Mouse (Mus musculus) brown adipose tissue, adult 24 weeks (tissue): ENCODE measurements at regions not wholly inside any gene's neighbourhood (a gene's known extent, or its start where the extent isn't known, plus 50 kb on each side); places are given as distances from the start of the nearest gene placed in this dataset.

ENCODE experiments used
- H3K27ac ChIP-seq: fragments of 200-500 bp; replicated peaks from 2 replicates; pipeline ENCODE4 v1.5.1; 2012; ENCODE audit warnings: low read depth, mild to moderate bottlenecking, low read length
- H3K4me1 ChIP-seq: fragments of 200-500 bp; 2 replicates; pipeline ENCODE4 v1.6.1; 2012; ENCODE audit warnings: low read length, mixed read lengths; ENCODE audit not compliant: control insufficient read depth, insufficient read depth, insufficient read length
- H3K4me3 ChIP-seq: fragments of 200-500 bp; 2 replicates; pipeline ENCODE4 v1.5.1; 2012; ENCODE audit warnings: low read depth, mild to moderate bottlenecking, low read length, moderate library complexity; ENCODE audit not compliant: insufficient read depth

DNA sequence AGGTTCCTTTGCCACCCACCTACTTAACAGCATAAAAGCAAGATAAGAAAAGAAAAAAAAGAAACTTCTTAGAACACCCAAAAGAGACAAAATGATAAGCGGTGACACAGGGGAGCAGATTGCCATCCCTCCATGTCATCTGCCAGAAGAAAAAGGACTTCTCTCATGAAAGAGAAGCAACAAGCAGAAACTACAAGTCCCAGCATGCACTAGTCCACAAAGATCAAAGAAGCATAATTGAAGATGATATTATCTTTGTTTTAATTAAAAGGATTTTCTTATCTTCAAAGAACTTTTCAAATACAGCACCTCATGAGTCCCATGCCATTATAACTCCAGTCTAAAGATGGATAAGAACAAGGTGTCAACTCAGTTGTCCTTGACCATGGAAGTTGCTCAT is 231.0 kb upstream of the 4930412O13Rik start:
- Histone ChIP-seq H3K4me1 (no peaks in the 10 kb centered on the region), H3K27ac (no peak overlapping the region), H3K4me3 (no peak overlapping the region)

DNA sequence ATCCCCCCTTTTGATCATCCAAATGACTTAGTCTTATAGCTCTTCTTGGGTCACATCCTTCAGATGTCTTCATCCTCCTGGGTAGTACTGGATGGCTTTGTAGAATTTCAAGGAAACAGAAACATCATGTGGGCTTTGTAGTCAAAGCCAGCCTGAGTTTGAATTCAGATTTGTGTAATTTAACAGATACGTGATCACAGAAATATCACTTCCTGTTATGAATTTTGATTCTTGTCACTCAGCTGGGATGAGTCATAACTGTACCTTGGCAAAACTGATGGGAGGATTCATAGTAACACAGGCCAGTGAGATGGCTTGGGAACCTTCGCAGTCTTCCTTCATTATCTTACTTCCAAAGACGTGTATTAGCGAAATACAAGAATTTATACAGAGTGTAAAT is 222.2 kb upstream of the 4930412O13Rik start:
- no peak overlapping the region for H3K4me3 ChIP-seq
- no peak overlapping the region for H3K27ac ChIP-seq
- H3K4me1 ChIP-seq, result no peaks in the 10 kb centered on the region

DNA sequence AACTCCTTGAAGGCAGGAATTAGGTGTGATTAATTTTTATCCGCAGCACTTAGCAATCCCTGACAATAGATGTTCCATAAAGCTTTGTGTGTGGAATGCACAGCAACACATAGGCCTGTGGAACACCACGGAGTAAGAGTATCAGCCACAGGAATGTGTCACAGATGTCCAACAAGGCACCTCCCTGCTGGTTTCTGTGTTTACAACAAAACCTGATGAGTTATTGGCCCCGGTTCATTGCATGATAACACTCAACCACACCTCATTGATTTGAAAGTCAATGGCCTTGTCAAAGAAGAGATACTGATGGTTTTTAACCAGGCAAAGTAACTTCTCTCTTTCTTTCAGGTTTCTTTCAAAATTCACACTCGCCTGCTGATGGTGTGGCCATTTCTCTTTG is 211.4 kb upstream of the 4930412O13Rik start:
- Histone ChIP-seq H3K4me1 (no peaks in the 10 kb centered on the region; the same call in 1 of the 2 replicates), H3K4me3 (no peak overlapping the region), H3K27ac (no peak overlapping the region)

DNA sequence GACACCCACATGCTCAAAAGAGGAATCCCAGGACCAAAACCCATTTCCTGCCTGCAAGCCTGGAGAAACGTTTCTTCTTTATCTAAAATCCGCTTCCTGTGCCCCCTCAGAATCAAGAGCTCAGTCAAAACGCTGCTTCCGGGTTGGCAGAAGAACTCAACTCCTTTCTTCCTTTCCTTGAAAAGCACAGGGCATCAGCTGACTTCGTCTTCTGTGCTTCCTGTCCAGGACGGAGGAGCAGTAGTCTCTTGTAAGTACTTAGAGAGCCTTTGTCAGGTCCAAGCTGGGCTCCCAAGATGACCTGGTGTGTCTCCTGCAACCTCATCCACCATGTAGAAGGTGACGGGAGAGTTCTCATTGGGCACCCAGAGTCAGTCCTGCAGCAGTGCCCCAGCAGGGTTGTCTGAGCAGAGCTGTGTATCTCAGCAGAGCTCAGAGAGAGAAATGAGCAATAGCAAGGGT is 199.3 kb upstream of the 4930412O13Rik start:
- no peak overlapping the region for H3K27ac ChIP-seq
- H3K4me3 ChIP-seq, result no peak overlapping the region

DNA sequence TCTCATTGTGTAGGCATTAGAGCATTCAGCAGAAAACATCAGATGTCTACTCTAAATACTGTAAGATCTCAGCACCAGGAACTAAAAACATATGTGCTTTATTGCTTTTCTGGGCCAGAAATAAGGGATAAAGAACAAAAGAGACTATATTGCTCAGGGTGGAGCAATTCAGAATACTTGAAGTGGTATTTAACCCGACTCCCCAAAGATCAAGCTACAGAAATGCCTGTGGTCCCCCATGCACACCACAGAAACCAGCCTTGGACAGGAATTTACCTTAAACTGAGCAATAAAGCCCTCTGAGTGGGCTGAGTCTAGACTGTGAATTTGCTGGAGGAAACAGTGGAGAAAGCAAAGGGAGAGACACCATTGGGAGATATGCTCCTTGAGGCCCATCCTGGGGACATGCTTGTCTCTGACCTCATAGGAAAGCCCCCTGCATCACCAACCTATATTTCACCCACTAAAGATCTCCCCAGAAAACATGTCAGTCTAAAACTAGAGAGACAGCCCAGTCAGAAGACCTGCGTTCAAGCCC is 197.3 kb upstream of the 4930412O13Rik start:
- H3K27ac ChIP-seq, result no peak overlapping the region
- H3K4me3 ChIP-seq, result no peak overlapping the region
- H3K4me1 ChIP-seq, result no peaks in the 10 kb centered on the region; the same call in 1 of the 2 replicates

More for the DNA sequence above, 199.3 kb upstream of the 4930412O13Rik start:
- no peaks in the 10 kb centered on the region; the same call in 1 of the 2 replicates for H3K4me1 ChIP-seq

DNA sequence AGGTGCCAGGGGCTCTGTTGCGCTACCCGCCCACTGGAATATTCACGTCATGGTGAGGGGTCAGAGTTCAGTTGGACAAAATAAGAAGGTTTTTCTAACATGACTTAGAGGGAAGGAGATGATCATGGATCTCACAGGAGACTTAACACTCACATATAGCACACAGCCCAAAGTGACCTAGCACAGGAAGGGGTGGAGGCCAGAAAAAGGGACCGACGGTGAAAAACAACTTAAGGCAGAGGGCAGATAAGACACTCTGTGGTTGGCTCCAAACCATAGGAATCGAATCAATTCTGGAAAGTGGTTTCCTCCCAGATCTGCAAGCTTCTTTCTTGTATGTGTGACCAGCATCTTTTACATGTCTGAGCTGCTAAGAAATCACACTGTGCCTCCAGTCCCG is 192.9 kb upstream of the 4930412O13Rik start:
- Histone ChIP-seq H3K4me3 (no peak overlapping the region), H3K4me1 (no peaks in the 10 kb centered on the region), H3K27ac (no peak overlapping the region)

DNA sequence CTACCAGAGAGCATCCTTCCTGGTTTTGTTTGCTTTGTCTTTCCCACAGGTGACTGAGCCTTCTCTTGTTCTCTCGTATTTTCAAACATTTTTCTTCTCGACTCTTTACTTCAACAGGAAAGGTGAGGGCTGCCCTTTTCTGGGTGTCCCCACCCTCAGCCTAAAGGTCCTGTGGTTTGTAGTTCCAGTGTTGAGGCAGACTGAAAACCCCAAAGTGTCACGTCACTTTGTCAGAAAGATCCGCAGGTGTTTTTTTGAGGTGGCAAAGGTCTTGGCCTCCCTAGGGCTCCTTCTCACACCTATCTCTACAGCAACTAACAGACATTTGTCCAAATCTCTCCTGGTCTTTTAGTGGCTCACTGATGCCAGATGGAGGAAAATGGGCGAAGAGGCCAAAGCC is 191.5 kb upstream of the 4930412O13Rik start:
- Histone ChIP-seq H3K4me1 (no peaks in the 10 kb centered on the region), H3K4me3 (no peak overlapping the region), H3K27ac (no peak overlapping the region)

DNA sequence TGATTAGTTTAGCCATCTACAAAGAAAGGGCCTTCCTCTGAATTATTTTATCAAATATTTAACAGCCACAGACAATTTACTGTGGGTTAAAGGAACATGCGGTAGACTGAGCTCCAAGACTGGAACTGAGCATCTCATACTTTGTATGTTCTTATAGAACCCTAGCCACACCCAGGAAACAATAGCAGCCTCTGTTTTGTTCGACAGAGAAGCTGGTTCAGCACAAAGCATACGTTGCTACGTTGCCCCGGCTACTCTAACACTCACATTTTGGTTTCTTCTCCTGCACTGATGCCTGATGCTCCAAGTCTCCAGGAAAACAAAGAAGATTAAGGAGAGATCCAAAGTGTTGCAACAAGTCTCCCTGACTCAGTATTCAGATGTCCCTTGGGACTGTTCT is 189.5 kb upstream of the 4930412O13Rik start:
- Histone ChIP-seq H3K4me3 (no peak overlapping the region), H3K4me1 (no peaks in the 10 kb centered on the region), H3K27ac (no peak overlapping the region)

DNA sequence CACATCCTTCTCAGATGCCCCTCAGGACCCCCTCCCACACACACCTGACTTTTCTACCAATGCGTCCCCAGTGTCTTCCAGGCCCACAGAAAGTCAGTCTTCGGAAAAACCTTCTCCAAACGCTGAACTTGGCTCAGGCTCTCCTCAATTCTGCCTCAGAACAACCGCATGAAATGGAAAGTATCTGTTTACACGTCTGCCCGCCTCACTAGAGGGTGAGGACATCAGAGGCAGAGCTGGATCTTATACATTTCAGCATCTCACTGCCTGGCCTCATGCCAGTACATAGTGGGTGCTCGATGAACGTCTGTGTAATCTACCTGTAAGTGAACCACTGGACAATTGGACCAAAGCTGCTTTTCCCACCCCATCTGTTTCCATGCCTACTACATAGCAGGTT is 189.1 kb upstream of the 4930412O13Rik start:
- no peaks in the 10 kb centered on the region for H3K4me1 ChIP-seq
- no peak overlapping the region for H3K4me3 ChIP-seq
- H3K27ac ChIP-seq, result no peak overlapping the region

DNA sequence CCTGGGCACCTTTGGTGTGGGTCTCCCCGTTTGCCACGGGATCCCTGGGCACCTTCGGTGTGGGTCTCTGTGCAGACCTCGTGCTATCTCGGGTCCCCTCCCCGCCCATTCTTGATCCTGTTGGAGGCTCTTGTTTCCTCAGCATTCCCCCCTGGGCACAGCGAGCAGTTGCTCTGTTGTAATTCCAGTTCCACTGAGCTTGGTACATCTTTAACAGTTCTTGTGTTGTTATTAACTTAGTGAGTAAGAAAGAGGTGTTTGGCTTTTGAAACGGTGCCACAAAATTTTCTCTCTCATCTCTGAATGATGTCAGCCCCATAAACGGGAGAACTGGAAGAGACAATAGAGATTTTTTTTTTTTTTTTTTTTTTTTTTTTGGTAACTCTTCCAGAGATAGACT is 187.7 kb upstream of the 4930412O13Rik start:
- H3K4me1 ChIP-seq, result no peaks in the 10 kb centered on the region

DNA sequence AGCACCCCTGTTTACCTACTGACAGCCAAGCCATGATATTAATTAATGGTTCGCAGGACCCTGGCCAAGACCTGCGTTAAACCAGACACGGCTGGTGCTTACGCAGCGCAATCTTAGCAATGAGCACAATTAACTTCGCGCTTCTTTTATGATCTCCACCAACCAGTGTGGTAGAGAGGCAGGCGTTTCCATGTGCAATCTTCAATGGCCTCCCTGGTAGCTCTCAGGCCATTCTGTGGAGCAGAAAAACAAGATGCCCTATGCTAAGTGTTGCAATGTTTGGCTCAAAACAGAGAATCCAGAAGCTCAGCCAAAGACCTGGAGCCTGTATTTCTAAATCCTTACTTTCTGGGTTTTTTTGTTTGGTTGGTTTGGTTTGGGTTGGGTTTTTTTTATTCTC is 186.9 kb upstream of the 4930412O13Rik start:
- Histone ChIP-seq H3K4me1 (no peaks in the 10 kb centered on the region), H3K27ac (no peak overlapping the region), H3K4me3 (no peak overlapping the region)

More for the DNA sequence above, 187.7 kb upstream of the 4930412O13Rik start:
- Histone ChIP-seq H3K27ac (no peak overlapping the region), H3K4me3 (no peak overlapping the region)

DNA sequence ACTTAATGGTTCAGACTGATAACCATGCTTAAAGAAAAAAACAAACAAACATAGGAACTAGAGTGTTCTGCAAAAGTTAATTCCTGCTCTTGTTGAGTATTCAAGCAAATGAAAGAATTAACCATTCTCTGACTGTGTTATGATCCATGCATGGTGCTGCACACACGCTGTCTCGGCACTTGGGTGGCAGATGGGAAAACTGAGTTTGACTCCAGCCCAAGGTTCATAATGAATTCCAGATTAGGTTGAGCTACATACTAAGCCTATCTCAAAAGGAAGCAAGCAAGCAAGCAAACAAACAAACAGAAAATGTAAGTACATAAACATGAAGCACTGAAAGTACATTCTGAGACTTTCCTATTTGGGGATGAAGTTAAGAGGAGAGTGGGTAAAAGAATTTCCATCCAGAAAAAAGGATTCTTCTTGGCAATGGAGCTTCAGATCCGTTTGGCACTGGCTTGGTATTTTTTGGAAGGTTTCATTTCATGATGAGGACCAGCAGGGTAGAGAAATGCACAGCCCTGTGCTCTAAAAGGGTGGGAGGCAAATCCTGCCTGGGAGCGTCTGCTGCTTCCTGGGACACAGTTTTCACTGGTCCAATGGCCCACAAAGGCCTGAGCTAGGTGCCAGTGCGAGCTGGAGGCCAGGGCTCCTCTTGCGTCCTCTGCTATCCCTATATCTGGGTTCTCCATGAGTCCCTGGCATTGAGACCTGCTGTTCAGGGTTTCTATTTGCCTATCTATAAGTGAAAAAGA is 183.3 kb upstream of the 4930412O13Rik start:
- H3K4me3 ChIP-seq, result no peak overlapping the region
- H3K27ac ChIP-seq, result no peak overlapping the region
- no peaks in the 10 kb centered on the region for H3K4me1 ChIP-seq

DNA sequence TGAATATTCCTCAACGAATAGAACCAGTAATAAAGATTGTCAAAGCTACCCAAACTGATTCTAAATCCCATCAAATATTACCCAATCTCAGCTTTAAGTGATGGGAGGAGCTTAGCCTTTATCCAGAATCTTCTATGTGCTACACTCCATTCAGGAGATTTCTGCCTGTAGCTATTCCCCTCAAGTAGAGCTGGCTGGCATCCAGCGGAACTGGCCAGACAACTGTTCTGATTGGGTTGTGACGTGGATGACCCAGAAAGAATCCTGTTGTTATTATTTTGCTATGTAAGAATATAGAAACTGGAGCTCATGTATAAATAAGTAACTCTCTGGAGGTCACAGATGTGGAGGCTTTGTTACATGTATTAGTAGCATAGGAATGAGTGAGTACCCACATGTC is 176.8 kb upstream of the 4930412O13Rik start:
- Histone ChIP-seq H3K4me3 (no peak overlapping the region), H3K27ac (no peak overlapping the region), H3K4me1 (no peaks in the 10 kb centered on the region)

DNA sequence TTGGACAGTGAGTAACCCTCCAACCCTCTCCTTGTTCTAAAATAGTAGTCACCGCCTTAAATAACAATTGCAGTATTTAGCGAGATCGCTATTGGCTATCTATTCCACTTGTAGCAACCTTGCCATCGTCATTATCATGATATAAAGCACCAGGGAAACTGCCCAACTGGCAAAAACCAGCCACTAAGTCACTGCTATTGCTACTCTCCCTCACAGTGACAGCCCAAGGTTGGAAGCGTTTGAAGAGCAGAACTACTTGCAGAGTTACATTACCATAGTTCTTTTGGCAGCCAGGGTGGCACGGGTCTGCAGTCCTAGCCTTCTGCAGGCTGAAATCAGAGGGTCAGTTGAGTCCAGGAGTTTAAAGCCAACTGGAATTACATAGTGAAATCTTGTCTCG is 171.6 kb upstream of the 4930412O13Rik start:
- H3K27ac ChIP-seq, result no peak overlapping the region
- no peaks in the 10 kb centered on the region for H3K4me1 ChIP-seq

DNA sequence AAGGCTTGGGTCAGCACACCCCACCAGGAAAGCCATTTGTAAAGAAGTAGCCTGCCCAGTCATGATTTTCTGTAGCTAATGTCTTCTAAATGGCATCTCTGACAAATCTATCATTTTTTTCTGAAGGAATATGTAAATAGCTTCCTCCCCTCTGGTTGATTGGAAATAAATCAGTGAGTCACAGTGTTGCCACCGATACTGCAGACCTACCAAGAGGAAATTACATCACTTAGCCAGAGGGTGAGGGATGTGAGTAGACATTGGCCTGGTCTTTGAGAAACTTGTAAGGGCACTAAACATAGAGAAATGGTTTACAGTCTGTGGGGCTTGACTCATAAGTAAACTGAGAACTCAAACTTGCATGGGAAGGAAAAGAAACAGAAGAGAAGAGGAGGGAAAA is 163.1 kb upstream of the 4930412O13Rik start:
- Histone ChIP-seq H3K4me3 (no peak overlapping the region), H3K4me1 (no peaks in the 10 kb centered on the region), H3K27ac (no peak overlapping the region)

More for the DNA sequence above, 171.6 kb upstream of the 4930412O13Rik start:
- no peak overlapping the region for H3K4me3 ChIP-seq

DNA sequence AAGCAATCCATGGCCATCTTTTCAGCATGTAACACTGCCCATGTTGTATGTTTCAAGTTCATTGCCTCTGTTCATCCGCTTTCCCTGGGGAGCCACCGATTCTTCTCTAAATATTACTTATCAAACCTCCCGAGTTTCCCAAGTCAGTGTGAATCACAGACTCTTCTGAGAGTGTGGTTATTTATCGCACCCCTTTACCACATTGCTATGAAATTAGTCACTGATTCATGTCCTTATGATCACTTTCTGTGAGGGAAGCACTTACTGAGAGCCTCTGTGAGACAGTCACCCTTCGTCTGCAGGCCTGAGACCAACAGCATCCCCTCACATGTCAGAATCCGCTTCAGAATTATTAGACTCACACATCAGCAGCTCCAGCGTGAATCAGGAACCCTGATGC is 147.8 kb upstream of the 4930412O13Rik start:
- Histone ChIP-seq H3K27ac (no peak overlapping the region), H3K4me3 (no peak overlapping the region), H3K4me1 (no peaks in the 10 kb centered on the region)
